Mouse (Mus musculus): ENCODE measurements at regions not wholly inside any gene's neighbourhood (a gene's known extent, or its start where the extent isn't known, plus 50 kb on each side); places are given as distances from the start of the nearest gene placed in this dataset.

DNA sequence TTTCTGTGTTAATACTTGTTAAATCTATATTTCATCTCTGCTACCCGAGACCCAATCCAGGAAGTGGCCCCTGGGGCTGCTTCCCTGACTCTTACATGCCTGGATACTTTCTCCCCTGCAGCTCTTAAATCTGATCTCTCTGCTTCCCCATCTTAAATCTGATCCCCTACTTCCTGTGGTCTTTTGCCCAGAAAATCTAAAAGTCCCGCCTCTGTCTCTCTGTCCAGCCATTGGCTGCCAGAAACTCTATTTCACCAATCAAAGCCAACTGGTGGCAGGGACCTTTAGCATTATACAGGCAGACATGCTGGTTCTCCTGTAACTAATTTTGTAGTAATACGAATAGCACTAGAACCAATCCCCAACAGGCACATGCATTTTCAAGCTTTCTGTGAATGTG, 59.0 kb upstream of the Ccdc91 start:
- DNase-seq: no peak

DNA sequence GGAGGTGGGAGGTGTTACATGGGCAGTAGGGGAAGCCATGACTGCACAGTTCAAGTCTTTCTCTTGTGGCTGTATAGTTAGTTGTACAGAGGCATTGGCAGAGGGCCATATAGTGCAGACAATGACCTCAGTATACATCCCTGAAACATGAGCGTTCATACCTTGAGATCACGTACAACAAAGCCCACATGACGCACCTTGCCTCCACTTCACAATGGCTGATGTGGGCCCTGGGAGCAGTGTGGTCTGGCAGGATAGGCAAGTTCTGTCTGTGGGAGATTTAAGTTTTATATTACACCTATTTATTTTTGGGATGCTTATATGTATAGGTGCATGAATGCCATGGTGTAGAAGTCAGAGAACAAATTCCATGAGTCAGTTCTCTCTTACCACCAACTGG, 61.9 kb upstream of the Ccdc91 start:
- no peak for DNase-seq

DNA sequence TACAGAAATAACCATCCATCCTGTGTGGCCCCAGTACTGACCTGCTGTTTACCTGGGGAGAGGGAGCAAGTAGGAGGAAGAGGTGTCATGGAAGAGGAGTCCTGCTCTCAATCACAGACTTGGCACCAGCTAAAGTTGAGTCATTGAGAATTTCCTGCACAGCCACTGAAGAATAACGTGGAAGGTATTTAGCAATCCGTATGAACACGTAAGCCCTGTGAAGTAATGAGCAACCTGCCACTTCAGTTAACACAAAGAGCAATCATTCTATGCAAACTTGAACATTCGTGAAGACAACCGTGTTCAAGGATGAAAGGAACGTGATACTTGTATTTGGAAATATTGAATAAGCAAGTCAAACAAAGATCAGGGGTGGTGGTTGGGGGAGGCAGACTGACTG, 77.6 kb upstream of the Ccdc91 start:
- no peak for DNase-seq

DNA sequence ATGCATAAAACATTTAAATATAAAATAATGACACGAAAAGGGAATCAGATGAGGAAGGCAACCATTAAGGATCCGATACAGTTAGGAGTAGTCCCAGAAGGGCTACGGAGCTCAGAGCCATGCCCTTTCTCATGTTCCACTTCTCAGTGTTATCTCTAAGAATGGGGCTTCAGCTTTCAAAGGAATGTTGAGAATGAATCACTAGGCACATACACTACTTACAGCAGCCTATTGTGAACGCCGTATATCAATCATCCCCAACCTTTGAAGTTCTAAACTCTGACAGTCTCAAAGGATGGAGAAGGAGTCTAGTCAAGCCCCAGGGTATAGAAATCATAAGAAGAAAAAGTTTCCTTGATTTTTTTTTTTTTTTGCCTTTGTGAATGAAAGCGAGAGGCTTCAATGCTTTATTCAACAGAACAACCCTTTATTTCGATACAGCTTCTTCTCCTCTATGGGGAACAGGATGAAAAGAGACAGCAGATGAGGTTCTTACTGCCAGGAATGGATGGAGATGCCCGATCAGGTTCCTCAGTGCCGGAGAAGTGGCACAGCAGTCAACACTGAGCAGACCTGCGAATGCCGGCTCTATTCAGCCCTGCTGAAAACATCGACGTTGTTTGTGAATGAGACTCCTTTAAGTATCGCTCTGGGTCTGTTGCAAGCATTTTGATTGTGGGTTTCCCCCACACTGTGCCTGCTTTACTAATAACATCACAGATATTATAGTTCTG, 84.0 kb upstream of the Ccdc91 start:
- no peak for DNase-seq

DNA sequence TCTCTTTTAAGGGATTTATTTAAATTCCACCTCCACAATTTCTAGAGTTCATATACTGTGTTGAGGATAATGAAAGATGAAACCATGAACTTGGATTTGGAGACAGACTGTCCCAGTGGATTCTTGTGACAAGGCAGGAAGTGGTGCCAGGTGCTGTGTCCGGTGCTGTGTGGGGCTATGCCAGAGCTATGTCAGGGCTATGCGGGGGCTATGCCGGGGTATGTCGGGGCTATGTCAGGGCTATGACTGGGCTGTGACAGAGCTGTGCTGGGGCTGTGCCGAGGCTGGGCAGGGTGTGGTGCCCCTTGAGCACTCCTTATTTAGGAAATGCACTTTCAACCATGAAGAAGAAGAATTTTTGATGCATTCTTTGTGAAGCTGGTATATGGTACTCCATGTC, 85.1 kb upstream of the Ccdc91 start:
- no peak for DNase-seq

DNA sequence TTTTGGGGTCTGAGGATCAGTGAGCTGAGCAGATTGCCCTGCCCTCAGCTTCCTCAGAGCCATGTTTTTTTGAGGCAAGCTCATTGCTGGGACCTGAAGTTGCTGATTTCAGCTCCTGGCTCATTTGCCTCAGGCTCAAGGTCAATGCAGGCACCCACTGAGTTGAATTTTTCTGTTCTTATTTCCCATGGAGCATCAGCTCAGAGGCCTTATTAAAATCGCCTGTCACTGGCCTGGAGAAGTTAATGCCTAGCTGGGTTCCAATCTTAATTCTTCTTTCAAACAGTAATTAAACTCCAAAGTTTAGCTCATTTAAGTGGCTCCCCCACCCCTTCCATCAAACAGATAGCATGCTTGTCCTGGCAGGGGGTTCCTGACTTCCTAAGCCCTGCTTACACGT, 86.9 kb upstream of the Ccdc91 start:
- DNase-seq: no peak

DNA sequence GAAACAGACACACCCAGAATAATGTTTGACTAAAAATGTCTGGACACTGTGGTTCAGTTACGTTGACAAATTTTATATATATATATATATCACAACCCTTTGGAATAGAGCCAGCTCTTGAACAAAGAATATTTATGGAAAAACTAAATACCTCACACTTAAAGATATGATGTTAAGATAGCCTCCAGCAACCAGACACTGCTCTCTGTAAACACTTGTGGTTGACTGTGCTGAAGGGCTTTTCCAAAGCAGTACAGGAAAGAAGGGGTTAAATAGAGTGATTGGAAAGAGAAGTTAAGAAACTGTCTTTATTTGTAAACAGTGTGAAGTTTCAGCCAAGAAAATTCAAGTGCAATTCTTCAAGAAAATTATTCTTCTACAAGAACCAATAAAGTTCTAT, 90.0 kb upstream of the Ccdc91 start:
- DNase-seq: no peak

DNA sequence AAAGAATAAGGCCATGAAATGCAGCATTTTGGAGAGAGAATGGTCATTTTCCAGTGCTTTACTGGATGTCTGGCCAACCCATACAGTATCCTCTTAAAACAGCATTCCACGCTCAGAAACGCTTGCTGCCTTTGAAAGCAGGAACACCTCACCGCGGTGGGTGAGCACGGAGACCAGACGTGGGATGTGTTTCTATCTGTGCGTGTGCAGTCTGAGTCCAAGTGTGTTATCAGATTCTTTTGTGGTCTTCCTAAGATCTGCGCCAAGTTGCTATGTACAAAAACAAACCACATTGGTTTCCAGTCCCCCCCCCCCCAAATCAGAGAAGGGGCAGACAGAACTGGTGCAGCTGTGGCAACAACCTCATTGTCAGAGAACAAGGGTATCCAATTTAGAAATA, 95.1 kb upstream of the Ccdc91 start:
- no peak for DNase-seq

DNA sequence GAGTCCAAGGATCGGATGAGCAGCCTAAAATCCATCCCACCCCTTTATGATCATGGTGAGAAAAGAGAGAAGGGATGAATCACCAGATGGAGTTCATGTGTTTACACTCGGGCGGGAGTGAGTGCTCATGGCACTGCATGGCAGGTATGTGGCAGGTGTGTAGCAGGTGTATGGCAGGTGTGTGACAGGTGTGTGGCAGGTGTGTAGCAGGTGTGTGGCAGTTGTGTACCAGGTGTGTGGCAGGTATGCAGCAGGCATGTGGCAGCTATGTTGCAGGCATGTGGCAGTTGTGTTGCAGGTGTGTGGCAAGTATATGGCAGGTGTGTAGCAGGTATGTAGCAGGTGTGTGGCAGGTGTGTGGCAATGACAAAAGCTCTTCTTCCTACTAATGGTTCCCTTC, 97.9 kb upstream of the Ccdc91 start:
- DNase-seq: no peak

DNA sequence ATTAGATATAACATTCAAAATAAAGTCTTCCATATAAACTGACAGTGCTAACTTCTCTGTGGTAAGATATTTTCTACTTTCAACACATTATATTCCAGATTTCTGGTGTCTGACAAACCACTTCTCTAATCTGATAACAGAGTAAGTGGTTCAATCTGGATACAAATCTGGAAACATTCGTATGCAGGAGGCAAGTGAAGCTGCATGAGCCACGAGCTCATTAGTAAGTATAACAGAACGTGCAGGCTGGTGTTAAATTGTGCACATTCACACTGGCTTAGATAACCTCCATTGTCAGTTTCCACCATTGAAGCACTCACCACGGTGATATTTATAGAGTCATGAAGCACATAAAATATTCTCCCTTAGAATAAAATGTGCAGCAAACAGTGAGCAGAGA, 103.9 kb upstream of the Ccdc91 start:
- DNase-seq: no peak

DNA sequence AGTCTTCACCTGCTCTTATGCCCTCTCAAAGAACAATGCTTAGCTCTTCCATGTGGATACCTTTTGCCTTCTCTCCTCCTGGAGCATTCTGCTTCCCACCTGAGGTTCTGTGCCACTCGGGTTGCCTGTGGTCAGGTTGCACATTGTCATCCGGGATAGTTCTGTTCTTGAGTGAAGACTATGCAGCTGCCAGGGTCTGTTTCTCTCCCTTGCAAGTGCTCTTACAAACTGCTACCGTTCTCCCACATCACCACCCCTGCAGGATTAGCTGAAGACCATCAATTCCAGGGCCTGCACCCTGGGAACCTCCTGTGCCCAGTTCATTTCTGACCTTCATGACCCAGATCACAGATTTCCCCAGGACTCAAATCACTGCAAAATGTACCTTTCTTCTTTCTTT, 104.3 kb upstream of the Ccdc91 start:
- no peak for DNase-seq

DNA sequence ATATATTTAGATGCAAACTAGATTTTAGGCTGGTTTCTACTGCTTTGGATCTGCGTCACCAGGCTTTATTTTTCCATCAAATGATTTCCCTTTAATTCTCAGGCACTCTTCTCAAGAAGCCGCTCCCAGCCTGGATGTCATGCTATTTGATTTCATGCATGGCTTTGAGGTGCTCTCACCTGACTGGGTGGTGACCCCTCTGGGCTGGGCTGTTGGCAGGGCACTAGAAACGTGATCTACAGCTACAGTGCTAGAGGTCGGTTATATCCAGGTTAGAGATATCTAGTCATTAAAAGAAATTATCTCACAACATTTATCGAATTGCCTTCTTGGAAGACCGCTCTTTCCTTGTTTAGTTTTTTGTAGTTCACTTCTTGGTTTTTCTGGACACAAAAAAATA, 98.9 kb upstream of the Pthlh start:
- DNase-seq: no peak

DNA sequence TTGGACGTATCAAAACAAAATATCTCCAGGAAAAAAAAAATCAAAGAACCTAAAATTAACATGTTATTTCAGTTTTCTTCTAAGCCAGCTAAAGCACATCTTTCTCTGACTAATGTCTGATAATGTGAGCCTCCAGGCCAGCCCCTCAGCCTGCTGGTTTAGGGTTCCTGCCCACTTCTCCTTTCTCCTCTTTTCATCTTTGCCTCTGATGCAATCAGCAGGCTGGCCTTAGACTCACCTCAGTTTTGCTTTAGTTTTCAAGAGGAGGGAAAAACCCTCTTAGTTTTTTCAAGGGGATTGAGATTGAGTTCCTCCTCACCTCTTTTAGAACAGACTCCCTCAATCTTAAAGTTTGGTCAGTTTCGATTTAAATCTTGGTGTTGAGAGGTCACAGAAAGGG, 93.0 kb upstream of the Pthlh start:
- no peak for DNase-seq

DNA sequence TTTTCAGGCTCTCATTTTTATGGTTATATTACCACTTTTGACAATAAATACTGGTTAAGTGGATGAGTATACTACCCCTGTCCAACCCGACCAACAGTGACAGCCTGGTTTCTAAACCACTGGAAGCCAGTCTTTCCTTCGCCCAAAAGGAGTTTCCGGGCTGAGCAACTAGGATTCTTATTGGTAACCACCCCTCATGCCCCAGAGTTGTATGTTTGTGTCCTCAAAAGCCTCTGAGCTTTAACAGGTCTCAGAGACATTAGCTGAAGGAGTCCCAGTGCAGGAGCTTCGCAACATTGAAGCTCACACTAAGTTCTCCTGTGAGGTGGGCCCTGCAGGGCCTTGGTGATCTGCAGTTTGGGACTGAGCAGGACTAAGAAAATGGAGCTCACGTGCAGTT, 92.6 kb upstream of the Pthlh start:
- no peak for DNase-seq

DNA sequence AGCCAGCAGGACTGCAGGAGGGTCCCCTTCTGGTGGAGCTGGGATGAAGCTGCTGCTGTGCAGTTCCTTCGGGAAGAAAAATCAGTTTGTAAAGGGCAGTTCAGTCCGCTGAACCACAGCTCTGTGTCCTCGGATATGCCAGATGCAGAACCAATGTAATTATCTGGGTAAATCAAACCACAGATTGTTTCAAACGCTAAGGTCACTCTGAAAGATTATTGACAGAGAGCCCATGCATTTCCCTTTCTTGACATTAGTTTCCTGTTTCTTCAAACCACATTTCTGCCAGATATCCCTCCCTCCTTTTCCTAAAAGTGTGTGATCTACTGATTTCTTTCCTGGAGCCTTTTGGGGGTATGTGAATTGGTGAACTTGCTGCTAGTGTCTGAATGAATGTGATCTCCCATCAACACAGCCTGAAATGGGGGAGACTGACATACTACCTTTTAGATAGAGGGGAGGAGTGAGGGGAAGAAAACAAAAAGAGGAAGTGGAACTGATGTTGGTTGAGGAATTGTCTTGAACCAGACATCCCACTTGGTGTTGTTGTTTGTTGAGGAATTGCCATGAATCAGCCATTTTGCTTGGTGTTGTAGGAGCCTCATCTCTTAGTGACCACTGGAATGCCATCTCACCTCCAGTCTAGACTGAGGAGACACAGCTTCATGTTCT, 85.7 kb upstream of the Pthlh start:
- no peak for DNase-seq

DNA sequence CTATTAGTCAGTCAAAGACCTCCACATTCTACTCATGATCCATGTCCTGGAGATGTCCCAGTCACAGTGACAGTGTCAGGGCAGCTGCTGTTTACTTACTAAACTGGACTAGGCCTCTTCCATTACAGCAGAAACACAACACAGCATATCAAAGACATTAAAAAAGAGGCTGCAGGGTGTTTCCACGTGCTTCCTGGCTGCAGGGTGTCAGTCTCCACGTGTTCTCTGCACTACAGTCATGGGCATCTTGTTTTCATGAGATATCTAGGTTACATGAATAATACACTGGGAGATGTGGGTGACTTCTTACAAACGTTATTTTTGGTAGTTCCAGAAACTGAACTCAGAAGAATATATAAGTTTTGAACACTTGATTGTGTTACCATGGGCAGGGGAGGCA, 84.6 kb upstream of the Pthlh start:
- no peak for DNase-seq

DNA sequence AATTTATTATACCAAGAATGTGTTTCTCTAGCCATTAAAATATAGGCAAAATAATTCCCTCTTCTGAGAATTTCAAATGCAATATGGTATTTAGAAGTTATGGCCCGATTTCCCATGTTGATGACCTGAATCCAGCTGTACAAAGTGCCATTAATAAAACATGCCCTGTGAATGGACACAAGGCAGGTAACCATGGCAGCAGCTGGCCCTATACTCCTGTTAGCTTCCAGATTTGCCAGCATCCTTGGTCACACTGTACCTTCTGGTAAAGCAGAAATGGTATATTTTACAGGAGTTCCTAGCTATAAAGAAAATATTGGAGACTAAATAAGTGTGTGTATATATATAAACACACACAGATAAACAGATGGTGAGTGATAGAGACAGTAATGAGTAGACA, 77.1 kb upstream of the Pthlh start:
- no peak for DNase-seq

DNA sequence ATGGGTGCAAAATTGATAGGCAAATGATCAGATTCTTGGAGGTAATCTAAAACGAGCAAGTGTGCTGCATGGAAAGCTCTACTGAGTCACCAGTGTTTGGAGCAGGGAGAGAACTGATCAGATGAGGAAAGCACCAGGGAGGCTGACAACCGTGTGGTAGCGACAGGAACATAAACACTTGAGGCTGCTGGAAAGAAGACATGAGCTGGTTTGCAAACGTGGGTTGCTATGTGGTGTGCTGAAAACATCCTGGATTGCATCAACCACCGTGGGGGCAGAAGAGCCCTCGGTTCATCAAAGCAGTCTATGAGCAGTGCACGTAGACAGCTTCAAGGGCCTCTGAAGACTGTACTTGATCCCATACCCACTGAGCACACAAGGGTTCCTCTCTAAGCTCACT, 69.0 kb upstream of the Pthlh start:
- no peak for DNase-seq

DNA sequence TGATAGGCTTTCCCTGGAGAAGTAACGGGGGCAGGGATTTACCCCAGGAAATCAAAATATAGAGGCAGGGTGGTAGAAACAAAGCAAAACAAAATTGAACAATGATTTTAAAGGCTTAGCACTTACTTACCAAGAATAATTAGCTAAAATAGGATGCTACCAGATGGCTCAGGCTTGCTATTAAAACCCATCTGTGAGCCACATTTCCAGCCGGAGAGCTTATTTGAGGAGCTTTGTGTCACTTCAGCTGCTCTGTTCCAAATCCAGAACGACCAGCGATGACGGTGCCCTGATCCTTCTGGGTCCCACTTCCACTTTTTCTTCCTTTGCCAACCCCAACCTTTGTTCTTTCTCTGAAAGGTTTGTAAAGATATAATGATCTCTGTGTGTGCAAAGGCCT, 65.2 kb upstream of the Pthlh start:
- DNase-seq: no peak

DNA sequence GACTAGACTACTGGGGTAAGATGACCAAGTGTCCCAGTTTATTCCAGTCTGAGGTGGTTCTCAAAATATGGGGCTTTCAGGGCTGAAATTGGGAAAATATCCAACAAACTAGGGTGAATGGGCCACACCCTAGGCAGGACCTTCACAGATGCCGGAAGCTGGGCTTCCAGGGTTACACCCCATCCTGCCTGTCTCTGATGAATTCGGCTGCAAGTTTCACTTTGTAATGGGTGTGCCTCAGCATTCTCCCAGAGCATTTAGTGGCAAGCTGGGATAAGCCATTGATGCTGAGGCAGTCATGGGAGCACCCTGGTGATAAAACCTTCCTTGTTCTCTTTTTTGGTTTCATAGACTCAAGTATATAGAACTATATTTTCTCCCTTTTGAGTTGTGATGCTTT, 60.4 kb upstream of the Pthlh start:
- no peak for DNase-seq

DNA sequence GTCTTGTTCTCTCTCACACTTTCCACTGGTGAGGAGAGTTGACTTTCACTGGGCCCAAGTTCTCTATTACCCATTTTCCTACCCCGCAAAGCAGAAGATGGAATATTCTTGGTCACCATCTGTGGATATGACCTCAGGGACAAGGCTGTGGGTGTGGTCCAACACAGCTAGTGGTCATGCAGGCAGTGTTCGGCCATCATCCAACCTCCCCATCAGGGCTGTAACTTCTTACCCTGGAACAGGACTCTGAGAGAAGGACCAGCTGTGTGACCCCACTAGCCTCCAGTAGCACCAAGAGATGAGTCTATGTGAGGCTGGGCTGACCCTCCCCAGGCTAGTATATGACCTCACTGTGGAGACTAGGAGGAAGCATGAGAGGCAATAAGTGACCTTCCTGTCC, 54.1 kb upstream of the Pthlh start:
- no peak for DNase-seq

DNA sequence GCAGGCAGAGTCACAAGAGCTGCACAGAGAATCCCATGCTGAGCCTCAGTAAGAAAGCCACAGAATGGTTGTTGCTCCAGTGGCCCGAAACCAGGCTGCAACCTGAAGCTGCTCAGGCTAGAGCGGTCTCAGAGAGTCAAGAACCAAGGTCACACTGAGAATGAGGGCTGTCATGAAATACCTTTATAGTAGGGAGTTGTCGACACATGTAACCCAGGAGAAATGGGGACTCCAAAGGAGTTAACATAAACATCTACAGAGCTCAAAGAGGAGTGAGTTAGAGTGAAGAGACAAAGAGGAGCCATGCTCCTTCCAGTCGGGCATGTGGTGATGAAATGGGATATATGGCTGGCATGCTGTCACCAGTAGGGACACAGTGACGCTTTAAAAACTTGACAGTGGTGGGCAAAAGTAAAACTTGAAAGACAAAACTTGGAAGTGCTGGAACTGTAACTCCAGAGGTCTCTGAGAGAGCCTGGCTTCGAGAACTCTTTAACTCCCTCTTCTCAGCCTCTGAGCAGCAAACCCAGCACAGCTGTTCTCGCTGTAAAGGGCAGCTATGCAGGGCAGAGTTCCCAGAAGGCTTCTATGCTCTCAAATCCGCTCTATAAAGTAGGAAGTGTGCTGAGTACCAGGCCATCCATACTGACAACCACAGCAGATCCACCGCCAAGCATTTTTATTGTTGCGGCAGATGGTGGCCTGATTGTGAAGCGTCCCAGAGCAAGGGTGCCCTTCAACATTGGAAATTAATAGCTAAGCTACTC, 52.9 kb upstream of the Pthlh start:
- peak; percentile 13 for DNase-seq

DNA sequence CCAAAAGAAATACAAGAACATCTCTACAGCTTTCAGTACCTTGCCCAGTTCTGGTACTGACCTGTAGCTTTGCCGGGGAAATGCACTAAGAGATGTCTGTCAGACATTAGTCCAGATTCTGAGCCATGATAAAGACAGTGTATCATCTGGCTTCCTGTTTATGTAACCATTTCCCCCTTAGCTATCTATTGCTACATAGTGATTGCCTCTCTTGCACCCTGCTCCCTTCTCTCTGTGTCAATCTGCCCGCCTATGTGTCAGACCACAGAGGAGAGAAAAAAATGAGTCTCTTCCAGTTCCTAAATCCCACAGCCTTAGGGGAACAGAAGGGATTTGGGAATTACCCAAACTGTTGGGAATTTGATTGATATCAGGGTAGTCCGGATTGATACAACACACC, 52.2 kb upstream of the Pthlh start:
- DNase-seq: no peak

DNA sequence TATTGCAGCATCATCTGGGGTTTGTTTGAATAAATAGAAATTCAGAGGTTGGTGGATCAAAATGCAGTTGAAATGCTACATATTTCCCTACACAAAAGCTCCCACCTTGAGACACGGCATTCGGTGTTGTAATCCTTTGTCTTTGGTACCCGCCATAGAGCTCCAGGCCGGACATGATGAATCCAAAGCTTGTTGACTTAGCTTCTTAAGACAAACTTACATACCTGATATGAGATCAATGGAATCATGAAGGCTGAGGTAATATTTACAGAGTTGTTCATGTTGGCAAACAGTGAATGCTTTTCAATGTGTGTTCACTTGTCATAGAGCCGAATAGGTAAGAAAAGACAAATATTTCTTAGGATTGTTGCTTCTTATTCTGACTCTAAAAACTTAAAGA, 51.2 kb upstream of the Pthlh start:
- DNase-seq: no peak
